Mouse (Mus musculus): ENCODE results near the gene Dut.

Dut gene

GRCm38 (mm10) chr2:125303764-125304384 lies 56.9 kb downstream of the Dut start:
- DNase-seq (ENCODE audit: low spot score): no peak

GRCm38 (mm10) chr2:125304746-125305145 lies 57.8 kb downstream of the Dut start:
- no peak for DNase-seq (ENCODE audit: low spot score)

DNA sequence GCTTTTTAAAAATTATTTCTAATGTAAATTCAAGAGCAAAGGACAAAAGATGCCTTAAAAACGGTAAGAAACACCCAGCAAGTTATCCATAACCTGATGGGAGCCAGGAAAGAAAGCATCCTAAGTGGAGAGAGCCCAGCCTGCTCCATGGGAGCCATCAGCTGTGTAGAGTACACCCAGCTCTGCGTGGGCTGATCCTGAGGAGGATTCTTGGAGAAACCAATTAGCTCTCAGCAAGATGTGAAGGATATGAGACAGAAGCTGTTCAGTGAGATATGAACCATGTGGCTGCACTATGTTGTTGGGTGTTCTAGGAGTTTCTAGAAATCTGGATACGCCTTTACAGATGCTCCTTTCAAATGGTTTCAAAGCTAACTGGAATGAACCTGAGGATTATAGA lies 58.7 kb downstream of the Dut start:
- DNase-seq (ENCODE audit: low spot score): no peak
